Mouse (Mus musculus) layer of hippocampus, adult 9-10 months (tissue): ENCODE measurements around the gene Smg5.
"Not testable (repeated sequence)": the region's sequence is repeated elsewhere in the genome, so short reads cannot be mapped to it uniquely, and the experiment has no call there.

Experiments
- DNase-seq: peaks from one replicate; pipeline ENCODE4 v3.0.0; 2022; ENCODE audit warnings: low spot score

The Smg5 gene

DNA sequence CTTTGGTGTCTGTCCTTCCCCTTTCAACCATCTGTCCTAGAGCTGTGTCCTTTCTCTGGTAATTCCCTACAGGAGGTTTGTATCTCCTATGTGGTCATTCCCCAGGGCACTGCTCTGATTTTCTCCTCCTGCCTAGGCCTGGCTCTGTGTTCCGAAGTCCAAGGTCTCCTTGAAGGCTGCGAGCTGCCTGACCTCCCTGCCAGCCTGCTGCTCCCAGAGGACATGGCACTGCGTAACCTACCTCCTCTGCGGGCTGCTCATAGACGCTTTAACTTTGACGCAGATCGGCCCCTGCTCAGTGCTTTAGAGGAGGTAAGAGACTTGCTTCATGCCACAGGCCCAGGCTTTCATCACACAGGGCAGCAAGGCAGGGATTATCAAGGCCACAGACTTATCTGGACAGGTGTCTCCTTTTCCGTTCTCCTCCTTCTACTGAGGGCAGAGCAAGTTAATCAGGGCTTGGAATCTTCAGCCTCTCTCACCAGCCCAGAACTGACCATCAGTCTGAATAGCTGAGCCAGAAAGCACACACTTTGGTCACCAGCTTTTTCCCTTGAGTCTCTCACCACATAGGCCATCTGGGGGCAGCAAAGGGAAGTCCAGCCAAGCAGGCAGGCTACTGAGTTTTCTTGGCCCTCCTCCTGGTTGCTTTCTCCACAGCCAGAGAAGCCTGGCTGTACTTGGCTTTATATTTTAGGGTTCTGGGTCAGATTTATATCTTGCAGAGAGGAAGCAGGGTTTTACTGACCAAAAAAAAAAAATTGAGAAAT, 18.5 kb downstream of the Smg5 start:
- DNase-seq: no peak

DNA sequence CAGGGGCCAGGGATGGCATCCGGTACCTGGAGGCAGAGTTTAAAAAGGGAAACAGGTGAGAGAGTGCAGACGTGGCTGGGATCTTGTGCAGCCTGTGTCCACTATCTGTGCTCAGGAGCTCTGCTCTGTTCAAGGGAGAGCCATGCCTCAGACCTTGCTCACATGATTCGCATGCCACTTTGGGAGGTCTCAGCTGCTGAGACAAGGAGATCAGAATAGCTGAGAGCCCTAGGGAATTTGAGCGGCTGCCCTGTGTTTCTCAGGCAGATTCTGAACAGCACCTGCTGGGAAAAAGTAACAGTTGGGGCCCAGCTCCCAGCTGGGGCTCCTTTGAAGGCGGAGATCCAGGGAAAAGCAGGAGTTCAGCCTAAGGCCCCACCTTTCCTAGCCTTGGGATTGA, 23.5 kb downstream of the Smg5 start:
- DNase-seq: no peak

DNA sequence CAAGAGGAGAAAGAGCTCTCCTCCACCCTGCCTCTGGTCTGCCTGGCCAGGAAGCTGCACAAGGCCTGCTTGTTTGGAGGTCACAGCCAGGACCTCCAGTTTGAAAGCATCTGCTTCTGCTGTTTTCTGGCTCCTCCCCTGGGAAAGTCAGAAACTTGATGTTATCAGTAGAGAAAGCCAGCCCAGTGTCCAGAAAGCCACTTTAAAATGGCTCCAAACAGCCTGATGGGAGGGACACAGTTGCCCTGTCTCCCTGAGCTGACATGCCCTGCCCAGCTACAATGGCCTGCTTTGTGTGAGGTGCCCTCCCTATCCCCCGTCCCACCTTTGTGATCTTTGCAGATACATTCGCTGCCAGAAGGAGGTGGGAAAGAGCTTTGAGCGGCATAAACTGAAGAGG, 23.9 kb downstream of the Smg5 start:
- no peak for DNase-seq

DNA sequence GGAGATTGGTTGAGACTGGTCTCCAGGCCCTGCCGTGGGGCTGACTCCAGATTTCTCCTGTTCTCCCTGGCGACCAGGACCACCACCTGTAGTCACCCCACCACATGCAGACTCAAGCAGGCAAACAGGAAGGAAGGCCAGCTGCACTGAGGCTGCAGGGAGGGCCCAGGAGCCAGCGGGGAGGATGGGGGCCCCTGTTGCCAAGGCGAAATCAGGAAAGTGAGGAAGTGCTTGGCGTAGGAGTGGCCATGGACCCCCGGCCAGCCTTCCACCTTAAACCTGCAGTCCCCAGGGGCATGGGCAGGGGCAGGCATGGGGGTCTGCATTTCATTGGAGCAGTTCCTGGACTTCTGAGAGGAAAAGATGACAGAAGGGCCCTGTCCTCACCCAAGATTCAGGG, 25.0 kb downstream of the Smg5 start:
- no peak for DNase-seq

DNA sequence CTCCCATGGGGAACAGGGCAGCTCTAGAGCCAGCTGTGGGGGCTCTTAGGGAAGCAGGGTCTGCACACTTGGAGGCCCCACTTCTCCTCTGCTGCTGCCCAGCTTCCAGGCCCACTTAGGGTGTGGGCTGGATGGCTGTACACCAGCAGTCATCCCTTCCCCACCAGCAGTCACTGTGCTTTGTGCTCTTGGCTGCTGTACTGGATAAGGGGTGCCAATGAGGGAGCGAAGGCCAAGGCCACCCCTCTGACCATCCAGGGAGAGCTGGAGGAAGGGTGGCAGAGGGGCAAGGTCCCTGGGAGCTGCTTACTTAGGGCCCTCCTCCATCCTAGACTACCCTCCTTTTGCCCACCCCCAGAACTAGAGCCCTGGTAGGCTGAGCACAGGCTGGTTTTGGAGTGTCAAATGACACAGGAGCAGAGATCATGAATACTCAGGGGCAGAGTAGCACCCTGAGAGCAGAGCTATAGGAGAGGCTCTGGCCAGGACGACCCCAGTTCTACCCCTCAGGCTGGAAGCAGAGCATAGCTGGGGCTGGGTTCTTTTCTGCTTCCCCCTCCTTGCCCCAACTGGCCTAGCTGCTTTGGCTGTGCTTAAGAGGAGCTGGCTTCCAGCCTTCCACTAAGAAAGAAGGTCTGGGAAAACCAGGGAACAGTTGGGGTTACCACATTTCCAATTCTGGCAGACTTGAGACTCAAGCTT, 25.7 kb downstream of the Smg5 start:
- DNase-seq: no peak

DNA sequence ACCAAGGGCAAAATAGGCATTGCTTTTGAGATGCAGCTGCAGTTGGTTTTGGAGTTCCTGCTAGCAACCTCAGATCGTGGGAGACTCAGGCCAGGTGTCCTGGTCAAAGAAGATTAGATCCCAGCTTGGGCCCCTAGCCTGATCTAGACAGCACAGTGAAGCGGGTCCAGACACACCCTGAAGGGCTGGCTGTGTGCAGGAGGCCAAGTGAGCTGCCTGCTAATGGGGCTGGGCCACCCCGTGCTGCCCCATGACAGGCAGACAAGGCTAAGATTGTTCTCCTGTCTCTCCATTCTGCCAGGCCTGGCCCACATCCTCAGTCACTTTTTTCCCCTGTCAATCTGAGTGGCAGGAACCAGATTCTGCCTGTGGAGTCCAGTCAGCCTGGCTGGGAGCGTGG, 27.6 kb downstream of the Smg5 start:
- DNase-seq: no peak

DNA sequence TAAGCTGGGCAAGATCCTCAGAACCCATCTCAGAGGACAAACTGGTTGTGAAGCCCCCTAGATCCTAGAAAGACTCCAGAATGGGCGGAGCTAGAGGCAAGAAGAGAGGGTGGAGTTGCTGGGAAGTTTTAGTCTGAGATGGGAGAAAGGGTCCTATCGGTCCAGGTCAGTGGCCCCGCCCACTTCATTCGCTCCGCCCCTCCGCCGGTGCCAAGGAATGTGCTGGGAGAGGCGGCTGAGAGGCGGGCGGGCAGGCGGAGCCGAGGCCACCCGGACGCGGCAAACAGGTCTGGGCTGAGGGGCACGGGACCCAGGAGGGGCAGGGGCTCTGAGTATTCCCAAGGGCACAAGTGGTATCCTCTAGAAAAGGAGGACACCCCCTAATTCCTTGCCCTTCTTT, 28.3 kb downstream of the Smg5 start, which contains the start of gene Paqr6:
Gene Paqr6, plus strand, starts transcription at position 248 of the 400 bp plus-strand sequence.
- no peak for DNase-seq

DNA sequence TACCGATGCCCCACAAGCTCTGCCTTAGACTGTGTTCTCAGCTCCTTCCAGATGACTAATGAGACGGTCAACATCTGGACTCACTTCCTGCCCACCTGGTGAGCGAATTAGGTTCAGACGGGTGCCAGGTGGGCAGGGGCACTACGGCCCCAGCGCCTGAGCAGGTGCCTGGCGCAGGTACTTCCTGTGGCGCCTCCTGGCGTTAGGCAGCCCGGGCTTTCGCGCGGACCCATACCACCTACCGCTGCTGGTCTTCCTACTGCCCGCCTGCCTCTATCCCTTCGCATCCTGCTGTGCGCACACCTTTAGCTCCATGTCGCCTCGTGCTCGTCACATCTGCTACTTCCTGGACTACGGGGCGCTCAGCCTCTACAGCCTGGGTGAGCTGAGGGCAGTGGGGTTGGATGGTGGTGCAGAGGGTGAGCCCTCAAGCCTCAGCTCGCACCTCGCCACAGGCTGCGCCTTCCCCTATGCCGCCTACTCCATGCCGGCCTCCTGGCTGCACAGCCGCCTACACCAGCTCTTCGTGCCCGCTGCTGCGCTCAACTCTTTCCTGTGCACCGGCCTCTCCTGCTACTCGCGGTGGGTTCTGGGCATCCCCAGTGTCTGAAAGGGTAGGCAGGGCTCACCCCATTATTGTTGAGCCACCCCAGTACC, 29.8 kb downstream of the Smg5 start:
- no peak for DNase-seq

DNA sequence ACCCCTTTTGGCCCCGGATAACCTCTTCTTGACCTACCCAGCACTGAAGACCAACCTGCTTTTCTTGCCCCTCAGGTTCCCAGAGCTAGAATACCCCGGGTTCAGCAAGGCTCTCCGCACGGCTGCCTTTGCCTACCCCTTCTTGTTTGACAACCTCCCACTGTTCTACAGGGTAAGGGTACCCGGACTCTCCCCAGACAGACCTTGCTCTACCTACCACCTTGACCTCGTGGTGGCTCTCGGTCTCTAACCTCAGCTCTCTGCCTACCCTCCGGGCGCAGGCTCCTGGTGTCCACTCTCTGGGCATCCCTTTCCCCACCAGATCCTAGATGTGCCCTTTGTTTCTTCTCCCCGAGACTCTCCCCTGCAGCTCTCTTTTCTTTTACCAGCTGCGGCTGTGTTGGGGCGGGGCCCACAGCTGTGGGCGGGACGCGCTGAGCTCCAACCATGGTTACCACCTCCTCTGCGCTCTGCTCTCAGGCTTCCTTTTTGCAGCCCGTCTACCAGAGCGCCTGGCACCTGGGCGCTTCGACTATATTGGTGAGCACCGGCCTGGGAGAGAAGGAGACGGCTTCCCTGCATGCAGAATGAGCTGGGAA, 30.9 kb downstream of the Smg5 start:
- DNase-seq: not testable (repeated sequence)

DNA sequence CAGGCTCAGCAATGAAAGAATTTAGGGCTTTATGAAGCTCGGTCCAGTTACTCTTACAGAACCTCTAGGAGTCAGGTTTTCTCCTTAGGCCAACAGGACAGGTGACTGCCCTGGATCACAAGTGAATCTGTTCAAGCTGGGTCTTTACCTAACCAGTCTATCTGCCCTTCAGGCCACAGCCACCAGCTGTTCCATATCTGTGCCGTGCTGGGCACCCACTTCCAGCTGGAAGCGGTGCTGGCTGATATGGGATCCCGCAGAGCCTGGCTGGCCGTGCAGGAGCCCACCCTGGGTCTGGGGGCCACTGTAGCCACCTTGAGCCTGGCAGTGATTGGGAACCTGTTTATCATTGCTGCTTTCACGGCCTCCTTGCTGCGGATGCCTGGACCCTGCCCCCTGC, 31.5 kb downstream of the Smg5 start:
- not testable (repeated sequence) for DNase-seq

DNA sequence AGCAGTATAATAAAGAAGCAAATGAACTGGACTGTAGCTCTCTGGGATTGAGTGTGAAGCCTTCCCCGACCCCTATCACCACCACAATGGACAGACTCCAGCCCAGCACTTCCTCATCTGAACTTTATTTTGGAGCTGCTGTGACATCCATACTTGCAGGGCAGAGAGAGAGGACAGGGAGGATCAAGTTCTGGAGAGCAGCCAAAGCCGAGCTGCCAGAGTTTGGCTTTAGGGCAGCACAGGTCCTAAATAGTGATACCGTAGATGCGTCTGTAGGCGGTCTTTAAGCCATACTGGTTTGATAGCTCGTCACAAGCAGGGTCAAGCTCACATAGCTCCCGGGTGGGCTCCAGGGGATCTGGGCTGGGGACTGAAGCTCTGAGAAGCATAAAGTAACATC, 32.5 kb downstream of the Smg5 start:
- not testable (repeated sequence) for DNase-seq

DNA sequence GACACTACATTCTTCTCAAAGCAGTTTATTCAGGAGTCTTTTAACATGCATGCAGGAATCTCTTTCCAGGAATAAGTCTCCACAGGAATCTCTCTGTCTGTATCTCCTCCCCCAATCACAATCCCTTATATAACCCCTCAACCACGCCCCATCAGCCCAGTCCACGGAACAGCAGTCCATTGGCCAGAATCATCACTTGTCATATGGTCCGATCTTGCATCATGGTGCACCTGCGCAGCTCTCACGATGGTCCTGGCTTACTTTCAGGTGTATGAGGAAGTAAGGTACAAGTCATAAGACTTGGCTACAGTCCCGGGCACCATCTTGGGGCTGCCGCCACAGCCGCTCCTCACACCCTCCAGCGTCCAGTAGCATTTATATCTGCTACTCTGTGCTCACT, 36.6 kb downstream of the Smg5 start, which contains the start of gene Bglap3:
Gene Bglap3, minus strand, starts transcription at position 101 of the 400 bp plus-strand sequence.
- not testable (repeated sequence) for DNase-seq

DNA sequence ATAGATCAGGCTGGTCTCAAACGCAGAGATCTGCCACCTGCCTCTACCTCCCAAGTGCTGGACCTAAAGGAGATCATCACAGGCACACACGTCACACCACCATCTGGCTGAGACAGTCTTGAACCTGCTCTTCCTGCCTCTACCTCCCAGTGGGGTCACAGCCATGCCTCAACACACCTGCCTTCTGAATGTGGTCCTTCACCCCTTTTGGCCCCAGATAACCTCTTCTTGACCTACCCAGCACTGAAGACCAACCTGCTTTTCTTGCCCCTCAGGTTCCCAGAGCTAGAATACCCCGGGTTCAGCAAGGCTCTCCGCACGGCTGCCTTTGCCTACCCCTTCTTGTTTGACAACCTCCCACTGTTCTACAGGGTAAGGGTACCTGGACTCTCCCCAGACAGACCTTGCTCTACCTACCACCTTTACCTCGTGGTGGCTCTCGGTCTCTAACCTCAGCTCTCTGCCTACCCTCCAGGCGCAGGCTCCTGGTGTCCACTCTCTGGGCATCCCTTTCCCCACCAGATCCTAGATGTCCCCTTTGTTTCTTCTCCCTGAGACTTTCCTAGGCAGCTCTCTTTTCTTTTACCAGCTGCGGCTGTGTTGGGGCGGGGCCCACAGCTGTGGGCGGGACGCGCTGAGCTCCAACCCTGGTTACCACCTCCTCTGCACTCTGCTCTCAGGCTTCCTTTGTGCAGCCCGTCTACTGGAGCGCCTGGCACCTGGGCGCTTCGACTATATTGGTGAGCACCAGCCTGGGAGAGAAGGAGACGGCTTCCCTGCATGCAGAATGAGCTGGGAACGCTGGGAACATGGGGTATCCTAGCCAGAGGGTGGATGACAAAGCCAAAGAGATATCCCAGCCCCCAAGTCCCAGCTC, 39.9 kb downstream of the Smg5 start:
- DNase-seq: not testable (repeated sequence)

DNA sequence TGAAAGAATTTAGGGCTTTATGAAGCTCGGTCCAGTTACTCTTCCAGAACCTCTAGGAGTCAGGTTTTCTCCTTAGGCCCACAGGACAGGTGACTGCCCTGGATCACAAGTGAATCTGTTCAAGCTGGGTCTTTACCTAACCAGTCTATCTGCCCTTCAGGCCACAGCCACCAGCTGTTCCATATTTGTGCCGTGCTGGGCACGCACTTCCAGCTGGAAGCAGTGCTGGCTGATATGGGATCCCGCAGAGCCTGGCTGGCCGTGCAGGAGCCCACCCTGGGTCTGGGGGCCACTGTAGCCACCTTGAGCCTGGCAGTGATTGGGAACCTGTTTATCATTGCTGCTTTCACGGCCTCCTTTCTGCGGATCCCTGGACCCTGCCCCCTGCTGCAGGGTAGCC, 40.6 kb downstream of the Smg5 start:
- DNase-seq: not testable (repeated sequence)

DNA sequence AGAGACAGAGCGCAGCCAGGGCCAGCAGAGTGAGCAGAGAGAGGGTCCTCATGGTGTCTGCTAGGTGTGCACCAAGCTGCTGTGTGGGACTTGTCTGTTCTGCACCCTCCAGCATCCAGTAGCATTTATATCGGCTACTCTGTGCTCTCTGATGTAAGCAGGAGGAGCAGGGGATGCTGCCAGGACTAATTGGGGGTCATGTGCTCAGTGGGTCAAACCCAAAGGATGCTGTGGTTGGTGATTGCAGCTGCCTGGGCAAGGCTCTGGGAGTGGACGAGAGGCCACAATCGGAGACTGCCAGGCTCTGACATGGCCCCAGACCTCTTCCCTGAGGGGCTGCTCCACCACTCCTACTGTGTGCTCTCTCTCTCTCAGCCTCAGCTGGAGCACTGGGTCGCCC, 42.5 kb downstream of the Smg5 start, which contains the start of gene Bglap2:
Gene Bglap2, minus strand, starts transcription at position 101 of the 400 bp plus-strand sequence.
- not testable (repeated sequence) for DNase-seq

DNA sequence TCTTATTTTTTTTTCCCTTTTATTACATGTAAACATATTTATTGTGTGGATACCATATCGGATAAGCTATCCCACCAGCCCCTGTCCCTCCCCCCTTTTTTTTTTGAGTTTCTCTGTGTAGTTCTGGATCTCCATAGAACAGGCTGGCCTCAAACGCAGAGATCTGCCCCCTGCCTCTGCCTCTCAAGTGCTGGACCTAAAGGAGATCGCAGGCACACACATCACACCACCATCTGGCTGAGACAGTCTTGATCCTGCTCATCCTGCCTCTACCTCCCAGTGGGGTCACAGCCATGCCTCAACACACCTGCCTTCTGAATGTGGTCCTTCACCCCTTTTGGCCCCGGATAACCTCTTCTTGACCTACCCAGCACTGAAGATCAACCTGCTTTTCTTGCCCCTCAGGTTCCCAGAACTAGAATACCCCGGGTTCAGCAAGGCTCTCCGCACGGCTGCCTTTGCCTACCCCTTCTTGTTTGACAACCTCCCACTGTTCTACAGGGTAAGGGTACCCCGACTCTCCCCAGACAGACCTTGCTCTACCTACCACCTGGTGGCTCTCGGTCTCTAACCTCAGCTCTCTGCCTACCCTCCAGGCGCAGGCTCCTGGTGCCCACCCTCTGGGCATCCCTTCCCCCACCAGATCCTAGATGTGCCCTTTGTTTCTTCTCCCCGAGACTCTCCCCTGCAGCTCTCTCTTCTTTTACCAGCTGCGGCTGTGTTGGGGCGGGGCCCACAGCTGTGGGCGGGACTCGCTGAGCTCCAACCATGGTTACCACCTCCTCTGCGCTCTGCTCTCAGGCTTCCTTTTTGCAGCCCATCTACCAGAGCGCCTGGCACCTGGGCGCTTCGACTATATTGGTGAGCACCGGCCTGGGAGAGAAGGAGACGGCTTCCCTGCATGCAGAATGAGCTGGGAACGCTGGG, 45.6 kb downstream of the Smg5 start:
- not testable (repeated sequence) for DNase-seq

DNA sequence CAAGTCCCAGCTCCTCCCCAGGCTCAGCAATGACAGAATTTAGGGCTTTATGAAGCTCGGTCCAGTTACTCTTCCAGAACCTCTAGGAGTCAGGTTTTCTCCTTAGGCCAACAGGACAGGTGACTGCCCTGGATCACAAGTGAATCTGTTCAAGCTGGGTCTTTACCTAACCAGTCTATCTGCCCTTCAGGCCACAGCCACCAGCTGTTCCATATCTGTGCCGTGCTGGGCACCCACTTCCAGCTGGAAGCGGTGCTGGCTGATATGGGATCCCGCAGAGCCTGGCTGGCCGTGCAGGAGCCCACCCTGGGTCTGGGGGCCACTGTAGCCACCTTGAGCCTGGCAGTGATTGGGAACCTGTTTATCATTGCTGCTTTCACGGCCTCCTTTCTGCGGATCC, 46.3 kb downstream of the Smg5 start:
- DNase-seq: not testable (repeated sequence)

DNA sequence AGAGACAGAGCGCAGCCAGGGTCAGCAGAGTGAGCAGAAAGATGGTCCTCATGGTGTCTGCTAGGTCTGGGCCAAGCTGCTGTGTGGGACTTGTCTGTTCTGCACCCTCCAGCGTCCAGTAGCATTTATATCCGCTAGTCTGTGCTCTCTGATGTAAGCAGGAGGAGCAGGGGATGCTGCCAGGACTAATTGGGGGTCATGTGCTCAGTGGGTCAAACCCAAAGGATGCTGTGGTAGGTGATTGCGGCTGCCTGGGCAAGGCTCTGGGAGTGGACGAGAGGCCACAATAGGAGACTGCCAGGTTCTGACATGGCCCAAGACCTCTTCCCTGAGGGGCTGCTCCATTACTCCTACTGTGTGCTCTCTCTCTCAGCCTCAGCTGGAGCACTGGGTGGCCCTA, 48.3 kb downstream of the Smg5 start, which contains the start of gene Bglap:
Gene Bglap, minus strand, starts transcription at position 101 of the 400 bp plus-strand sequence.
- no peak for DNase-seq

DNA sequence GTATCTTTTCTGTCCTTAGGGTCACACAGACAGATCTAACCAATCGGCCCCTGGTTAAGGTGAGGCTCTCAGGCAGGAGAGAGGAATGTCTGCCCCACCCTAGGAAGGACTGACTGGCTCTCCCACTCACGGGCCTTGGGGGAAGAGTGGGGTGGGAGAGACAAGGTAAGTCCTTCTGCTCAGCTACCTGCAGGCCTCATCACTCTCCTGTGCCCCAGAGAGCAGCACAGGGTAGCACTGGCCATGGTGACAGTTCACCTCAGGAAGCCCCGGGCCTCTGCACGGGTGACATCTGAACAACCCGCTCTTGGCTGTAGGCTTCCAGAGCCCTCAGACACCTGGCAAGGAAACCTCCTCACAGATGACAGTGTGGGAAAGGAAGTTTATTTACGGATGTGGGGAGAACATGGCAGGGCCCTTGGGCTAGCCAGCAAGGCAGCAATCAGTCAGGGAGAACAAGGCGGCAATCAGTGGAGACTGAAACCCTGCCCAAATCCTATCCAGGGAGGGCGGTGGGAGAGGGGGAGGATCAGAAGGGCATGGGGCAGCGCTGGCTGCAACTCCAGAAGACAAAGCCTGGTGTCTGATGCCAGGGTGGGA, 57.8 kb downstream of the Smg5 start:
- DNase-seq: no peak

DNA sequence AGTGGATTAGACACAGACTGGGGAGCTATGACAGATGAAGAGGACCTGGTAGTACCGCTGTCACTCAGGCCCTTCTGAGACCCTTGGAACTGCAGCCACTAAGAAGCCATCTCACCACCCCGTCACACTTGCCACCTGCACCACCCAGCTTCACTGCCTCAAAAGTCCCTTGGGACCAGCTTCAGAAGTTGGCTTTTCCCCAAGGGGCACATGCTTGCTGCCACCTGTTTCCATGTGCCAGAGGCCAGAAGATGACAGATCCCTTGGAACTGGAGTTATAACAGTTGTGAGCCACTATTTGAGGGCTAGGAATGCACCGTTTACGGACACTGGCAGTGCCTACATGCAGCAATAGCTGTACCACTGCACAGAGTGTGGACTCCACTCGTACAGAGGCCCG, 59.2 kb downstream of the Smg5 start:
- no peak for DNase-seq
